Mouse (Mus musculus): ENCODE measurements around the gene Wscd1.
"Not testable (repeated sequence)": the region's sequence is repeated elsewhere in the genome, so short reads cannot be mapped to it uniquely, and the experiment has no call there.

Wscd1 gene

DNA sequence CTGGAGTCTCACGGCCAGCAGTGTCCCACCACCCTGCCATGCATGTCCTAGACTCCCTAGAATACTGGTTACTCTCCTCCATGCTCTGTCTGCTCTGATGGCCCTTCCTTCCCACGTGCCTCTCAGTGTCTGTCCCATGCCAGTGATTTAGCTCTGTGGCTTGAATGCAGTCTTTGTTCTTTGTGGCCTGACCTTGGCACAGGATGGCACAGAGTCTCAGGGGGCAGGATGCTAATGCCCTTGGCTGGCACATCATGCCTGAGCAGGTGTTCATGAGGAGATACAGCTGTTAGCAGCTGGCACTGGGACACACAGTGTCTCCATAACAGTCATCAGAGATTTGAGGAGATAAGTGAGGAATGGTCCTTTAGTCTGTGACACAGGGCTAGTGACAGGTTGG lies 20.8 kb downstream of the Wscd1 start:
- DNase-seq (ENCODE audit: low read depth, low spot score), result no peak

DNA sequence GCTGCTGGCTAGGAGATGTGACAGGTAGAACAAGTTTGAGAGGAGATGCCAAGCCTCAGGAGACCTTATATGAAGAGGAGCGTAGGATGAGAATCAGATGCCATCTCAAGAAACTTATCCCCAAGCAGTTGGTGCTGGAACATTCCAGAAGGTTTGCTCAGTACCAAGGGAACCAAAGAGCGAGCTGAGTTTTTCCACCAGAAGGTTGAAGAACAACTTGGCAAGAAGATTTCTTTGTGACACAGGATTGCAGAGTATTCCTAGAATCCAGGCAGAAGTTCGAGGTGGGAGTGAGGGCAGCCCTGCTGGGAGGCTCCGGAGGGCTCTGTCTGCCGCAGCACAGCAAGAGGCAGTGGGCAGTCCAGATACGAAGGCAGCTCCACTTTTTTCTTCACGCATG lies 21.4 kb downstream of the Wscd1 start:
- DNase-seq (ENCODE audit: low read depth, low spot score), result no peak

DNA sequence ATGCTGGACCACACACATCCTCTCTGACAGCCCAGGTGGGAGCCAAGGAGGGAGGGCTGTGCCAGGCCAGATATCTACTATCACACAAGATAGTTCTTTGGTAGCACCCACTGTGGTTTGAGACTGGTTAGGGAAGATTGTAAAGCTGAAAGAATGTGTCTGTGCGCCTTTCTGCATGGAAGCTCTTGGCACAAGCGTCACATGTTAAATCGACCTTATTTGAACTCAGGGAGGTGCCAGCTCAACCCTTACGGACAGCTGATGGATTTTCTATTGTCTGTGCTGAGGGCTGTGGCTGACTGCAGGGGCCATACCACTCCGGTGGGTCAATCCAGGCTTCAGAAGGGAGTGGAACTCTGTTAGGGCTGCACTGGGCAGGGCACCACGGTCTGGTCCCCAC lies 22.3 kb downstream of the Wscd1 start:
- DNase-seq (ENCODE audit: low read depth, low spot score), result no peak

DNA sequence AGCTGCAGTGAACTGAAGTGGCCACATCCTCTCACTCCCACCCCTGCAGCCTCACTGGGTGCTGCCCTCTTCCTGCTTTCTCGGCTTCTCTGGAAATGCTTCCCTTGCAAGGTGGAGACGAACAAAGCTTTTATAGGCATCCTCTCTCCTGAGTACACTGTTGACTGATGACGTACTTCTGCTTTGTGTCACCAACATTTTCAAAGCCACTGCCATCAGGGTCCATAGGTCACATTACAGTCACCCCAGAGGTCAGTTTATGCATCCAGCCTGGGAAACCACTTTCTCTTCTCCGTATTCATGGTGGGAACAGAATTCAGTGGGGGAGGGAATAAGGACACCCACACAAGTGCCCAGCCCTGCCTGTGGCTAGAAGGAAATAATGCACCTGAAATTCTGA lies 23.1 kb downstream of the Wscd1 start:
- DNase-seq (ENCODE audit: low read depth, low spot score), result no peak

DNA sequence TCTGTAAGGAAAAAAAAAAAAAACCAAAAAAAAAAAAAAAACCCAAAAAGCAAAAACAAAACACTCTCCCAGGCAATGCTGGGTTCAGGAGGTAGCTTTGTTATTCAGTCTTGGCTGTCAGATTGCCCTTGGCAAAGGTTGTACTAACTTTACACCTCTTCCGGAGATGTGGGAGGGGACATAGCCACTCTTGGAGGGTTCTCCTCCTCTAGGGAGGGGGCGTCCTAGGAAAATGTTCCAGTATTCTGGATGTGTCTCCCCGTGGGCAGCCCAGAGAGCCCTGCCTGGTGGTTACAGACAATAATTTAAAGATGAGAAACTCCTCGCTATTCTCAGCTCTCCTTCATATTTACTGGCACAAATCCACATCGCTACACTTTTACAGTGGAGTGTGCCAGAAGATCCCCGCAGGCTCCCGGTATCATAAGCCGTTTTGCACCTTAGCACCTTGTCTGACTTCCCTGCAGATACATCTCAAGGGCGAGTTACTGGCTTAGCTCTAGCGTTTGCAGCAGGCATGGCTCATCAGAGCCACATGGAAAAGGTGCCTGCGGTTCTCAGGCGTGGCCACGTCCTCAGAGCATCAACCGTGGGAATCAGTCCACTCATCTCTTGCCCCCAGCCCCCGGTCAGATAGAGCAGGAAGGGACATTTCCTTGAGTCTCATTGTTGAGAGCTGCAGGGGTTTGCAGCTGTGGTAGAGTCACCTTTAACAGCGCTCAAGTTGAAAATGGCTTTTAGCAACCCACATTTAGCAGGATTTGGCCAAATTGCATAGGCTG lies 24.5 kb downstream of the Wscd1 start:
- DNase-seq (ENCODE audit: low read depth, low spot score), result no peak

DNA sequence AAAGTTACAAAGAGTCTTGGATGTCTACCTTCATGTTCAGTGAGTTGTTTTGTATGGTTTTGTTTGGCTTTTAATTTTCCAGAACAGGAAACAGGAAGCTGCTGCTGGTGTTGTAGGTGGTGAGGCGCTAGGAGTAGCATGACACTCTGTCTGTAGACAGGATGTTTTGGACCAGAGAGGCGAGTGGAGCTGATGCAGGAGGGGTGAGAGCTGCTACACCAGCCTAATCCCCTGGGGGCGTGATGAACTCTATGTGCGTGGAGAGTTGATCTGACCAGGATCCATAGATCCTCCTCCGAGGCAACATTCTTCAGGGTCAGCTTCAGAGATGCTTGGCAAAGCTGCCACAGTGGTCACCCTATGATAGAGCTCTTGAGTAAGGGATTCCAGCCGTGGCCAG lies 25.3 kb downstream of the Wscd1 start:
- DNase-seq (ENCODE audit: low read depth, low spot score), result no peak

DNA sequence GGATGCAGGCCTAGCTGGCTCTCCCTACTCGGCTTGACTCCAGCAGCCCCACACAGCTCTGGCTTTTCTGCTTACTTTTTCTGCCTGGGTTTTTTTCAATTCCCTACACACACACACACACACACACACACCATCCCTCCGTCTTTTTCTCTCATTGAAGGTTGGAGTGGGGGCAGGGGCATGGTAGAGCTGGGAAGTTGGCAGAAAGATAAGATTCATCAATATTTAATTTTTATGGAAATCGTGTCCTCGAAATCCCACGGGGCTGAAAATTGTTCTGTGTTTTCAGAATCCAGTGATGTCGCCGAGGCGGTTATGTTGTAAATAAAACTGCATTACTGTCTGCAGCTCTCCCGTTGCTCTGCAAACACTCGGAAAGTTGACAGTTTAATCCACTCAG lies 29.9 kb downstream of the Wscd1 start:
- no peak for DNase-seq (ENCODE audit: low read depth, low spot score)

DNA sequence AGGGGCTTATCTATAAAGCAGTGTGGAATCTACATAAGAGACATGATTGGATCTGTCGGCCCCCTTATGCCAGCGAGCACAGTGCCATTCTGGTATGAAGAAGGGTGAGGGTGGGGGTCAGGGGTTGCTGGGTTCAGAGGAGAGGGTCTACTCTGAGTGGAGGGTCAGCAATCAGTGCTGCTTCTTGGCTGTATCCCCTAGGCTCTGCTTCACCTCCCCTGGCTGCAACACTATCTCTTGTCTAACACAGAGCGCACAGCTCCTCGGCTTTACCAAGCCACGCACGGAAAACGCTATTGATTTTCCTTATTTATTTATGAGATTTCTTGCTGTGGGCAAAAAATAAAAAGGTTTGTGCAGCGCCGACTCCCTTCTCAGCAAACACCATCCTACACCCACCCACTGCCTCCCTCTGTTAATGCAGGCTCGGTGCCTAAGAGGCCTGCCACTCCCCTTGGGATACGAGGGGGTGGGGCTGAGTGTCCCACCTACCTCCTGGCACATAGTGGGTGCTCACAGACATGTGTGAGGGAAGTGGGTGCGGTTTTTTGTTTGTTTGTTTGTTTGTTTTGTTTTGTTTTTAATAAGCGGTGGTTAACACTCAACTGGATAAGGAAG lies 32.1 kb downstream of the Wscd1 start:
- DNase-seq (ENCODE audit: low read depth, low spot score), result no peak

DNA sequence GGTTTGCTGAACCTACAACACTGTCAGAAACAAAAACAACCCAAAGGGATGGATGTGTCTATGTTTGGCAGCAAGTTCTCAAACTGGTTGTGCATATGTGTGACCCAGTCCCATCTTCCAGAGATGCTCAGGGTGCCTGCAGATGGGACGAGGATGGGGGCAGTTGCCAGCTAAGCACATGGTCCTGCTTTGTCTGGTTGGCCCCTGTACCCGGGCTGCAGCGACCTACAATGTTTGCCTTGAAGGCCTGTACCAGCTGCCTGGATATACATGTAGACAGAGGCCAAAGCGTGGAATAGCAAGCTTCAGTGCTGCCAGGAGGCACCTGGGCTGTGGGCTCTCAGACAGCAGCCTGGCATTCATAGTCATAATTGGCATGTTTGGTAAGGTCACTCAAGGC lies 35.8 kb downstream of the Wscd1 start:
- DNase-seq (ENCODE audit: low read depth, low spot score), result no peak

DNA sequence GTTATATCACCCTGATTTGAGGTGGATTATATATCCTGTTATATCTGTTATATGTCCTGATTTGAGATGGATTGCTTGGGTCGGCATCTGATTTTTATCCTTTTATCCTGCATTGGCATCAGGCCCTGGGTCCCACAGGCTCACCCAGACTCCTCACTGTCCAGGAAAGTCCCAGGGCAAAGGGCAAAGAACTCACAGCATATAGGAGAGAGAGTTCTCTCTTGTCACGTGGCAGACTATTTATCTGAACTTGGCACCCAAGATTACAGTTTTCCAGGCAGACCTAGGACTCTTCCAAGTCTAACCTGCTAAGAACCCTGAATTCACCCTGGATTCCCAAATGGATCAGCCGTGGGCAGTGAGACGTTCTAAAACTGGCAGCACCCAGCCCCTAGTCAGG lies 38.5 kb downstream of the Wscd1 start:
- DNase-seq (ENCODE audit: low read depth, low spot score), result no peak

DNA sequence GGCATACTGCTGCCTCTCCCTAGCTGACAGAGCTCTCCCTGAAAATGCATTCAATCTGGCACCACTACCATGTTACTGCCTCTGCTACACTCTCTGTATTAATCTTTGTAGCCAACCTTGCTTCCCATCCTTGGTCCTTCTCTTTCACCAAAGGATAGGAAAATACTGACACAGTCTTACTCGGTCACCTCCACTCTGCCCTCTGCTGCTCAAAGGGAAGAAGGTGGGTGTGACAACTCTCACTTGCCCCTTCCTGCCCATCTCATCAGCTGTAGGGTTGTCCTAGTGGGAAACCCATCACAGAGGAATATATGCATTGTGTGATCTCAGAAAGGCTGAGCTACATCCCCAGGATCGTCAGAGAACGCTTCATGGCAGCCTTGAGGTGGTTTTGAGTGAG lies 40.5 kb downstream of the Wscd1 start:
- no peak for DNase-seq (ENCODE audit: low read depth, low spot score)

DNA sequence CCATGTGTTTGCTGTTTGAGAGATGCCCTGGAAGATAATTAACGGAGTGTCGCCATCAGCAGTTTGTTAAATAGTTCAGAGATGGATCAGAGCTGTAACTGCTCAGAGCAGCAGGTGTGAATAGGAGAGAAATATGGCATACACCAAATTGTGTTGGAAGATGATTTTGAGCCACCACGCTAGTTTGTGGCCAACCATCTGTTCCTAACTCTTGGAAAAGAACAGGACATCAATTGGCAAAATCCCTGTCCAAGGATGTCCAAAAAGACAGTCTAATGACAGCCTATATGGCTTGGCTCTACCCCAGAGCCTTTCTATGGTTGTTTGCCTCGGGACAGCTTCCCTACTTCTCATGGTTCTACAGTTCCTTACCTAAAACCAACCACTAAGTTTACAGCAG lies 49.5 kb downstream of the Wscd1 start:
- DNase-seq (ENCODE audit: low read depth, low spot score), result no peak

DNA sequence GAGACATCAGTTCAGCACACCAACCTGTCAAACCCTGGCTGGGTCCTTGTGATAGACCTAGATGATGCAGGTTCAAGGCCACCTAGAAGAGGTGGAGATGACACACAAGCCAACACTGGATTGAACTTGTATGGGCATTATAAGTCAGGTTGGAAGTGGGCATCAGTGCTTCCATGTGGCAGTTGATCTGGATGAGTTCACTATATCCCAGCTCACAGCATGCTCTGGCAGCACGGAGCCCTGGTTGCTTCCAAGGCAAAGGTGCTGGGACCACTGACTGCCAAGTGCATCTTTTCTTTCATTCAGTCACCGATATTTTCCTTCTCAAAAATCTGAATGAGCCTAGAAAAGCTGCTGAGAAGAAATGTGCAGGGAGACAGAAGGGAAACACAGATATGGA lies 58.8 kb downstream of the Wscd1 start:
- no peak for DNase-seq (ENCODE audit: low read depth, low spot score)

DNA sequence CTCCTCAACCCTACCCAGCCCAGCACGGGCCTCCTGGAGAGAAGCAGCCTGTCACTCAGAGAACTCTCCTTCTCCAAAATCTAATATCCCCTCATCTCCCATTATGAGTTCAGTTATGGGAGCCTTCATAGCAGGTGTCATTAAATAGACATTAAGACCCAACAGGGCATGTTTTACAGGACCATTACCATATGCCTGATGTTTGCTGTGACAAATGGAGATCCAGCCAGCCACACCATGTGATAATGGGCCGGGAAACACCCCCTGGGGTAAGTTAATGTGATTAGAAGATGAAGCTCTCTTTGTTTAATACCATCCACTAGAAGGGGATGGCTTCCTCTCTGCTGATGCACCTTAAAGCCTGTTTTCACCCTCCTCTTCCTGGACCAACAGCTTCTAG lies 62.1 kb downstream of the Wscd1 start:
- no peak for DNase-seq (ENCODE audit: low read depth, low spot score)

DNA sequence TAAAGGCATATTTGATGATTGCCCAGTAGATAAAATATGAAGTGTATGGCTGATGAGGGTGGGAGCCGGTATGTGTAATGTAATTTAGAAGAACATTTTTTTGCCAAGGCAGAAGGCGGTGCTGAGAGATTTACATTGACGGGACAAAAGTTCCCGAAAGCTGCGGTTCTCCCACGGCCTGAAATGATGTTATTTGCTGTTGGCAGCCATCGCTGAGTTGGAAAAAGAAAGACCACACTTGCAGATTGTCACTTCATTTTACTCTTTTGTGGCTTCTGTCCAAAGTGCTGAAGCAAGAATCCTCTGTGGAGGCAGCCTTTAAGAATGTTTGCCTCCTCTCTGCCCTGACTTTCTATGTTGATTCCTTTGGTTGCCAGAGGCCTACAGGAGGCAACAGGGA lies 63.2 kb downstream of the Wscd1 start:
- DNase-seq (ENCODE audit: low read depth, low spot score), result no peak

DNA sequence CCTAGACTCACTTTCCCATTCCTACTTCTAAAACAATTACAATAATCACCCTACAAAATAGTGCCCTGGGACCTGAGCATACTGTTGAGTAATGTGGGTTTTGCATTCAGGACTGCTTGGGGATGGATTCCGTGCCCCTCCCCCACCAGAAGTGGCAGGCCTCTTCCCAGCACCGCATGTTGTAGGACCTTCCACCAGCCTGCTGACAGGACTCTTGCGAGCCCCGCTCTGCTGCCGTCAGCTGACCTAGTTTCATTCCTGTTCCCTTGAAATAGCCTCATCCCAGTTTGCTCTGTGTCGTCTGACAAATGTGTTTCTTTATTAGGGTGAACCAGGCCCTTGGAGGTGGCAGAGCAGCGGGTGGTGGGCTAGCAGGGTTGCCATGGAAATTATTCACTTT lies 64.8 kb downstream of the Wscd1 start:
- no peak for DNase-seq (ENCODE audit: low read depth, low spot score)

DNA sequence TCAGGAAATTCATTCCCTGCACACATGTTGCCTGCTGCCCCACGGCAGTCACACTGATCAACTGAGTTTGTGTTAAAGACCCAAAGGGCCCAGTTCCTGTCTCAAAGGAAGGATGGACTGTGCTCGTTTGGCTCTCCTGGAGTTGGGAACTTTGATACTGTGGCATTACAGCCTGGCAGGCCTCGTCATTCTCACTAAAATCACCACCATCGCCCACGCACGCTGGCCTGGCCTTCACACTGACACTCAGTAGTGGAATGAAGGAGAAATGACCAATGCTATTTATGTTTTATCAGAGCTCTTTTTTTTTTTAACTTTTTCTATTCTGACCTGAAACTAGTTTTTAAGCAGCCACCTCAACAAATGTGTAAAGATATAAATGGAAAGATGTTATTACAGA lies 65.6 kb downstream of the Wscd1 start:
- DNase-seq (ENCODE audit: low read depth, low spot score), result no peak

DNA sequence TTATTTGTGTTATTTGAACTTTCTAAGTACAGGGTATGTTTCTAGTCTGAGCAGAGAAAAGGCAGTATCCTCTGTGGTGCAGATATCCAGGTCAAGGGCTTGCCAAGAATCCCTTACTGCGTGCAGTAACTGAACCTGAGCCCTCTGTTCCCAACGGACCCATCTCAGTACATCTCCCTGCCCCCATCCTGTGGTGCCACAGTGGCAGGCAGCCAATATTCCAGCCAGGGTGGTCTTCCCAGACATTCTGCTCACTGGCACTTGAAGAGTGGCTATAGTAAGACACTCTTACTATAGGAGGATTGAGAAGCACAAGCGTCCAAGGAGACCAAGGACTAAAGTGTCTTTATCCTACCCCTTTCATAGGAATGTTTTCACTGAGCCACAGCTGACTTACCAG lies 67.2 kb downstream of the Wscd1 start:
- no peak for DNase-seq (ENCODE audit: low read depth, low spot score)

DNA sequence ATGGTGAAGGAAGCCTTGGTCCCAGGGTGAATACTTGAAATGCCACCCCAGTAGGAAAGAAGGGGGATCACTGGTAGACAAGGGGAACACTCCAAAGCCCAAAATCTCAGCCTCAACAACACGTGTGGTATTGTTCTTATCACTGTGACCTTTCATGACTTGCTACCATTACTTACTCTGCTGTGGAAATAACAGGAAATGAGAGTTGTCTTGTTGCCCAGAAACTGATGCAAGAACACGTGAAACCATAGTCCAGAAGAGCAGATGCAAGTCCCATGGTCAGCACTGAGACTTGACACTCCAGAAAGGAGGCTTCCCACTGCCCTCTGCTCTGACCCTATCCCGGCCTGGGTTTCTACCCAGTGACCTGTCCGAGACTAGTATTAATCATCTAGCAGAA lies 67.6 kb downstream of the Wscd1 start:
- DNase-seq (ENCODE audit: low read depth, low spot score), result no peak

DNA sequence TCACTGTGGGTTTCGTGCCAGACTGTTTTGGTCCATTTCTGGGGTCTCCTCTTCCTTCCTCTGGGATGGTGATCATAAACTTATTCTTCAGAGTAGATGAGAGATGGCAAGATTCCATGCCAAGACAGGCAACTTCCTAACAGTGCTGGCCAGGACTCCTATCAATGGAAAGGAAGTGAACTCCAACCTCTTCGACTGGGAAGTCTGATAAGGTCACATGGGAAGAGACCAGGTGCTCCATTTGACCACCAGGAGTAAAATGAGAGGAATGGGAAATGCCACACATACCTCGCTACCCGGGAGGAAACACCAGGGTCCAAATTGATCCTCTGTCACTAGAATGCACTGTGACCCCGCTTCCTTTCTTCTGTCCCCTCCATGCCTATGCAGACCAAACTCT lies 68.4 kb downstream of the Wscd1 start:
- DNase-seq (ENCODE audit: low read depth, low spot score), result no peak

DNA sequence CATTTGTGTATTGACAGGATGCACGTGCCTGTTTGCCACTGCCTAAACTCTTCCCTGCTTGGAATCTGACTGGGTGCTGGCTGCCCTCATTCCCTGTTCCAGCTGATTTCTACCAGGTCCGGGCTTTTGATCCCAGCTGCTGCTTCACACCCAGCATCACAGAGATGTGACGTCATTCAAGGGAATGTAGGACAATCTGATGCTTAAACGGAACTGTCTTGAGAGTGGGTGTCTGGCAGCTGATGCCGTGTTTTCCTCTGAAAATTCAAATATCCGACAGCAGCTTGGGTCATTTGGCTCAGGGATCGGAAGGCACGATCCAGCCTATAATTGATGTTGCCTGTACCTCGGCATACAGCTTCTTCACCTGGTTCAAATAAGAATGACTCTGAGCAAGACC lies 70.2 kb downstream of the Wscd1 start:
- no peak for DNase-seq (ENCODE audit: low read depth, low spot score)

DNA sequence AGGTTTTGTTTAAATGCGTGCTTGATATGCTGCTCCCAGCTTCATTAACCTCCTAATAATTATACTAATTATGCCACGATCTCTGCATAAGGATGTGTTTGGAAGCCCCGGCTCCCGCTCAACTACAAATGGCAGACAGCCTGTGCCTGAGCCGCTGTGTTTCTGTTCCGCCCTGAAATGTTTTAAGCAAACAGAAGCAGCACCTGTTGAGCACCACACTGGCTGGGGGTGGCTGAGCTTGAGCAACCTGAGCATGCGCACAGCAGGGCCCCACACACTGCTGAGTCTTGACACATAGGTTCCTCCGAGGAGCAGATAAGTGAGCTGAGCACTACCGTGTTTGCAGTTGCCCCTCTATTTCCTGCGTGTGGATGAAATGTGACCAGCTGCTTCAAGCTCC lies 71.1 kb downstream of the Wscd1 start:
- DNase-seq (ENCODE audit: low read depth, low spot score), result no peak

DNA sequence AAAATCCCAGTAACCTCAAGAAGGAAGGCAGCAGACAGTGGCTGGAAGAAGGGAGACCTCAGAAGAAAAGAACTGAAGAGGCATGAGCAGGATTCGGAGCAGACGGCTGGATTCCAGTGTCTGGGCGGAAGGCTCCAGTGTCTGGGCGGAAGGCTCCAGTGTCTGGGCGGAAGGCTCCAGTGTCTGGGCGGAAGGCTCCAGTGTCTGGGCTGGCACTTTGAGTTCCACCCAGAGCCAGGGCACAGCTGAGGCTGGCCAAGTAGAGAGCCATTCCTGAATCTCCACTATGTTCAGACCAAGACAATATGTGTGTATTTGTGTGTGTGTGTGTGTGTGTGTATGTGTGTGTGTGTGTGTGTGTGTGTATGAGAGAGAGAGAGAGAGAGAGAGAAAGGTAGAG lies 71.8 kb downstream of the Wscd1 start:
- not testable (repeated sequence) for DNase-seq (ENCODE audit: low read depth, low spot score)

DNA sequence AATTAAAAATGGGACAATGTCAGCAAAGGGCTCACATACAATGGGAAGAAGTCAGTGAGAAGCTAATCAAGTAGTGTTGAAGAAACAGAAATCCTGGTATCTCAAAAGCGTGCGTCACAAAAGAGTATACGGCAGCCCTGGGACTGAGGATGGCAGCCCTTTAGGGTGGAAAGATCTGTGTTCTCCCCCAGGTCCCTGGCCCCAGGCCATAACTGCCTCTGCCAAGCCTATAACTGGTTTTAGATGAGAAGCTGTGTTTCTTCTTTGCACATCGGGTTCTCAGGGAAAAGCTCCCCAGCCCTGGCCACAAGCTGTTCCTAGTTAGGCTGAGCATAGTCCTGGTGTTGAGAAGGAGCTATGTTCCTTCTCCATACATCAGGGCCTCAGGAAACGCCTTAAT lies 72.3 kb downstream of the Wscd1 start:
- no peak for DNase-seq (ENCODE audit: low read depth, low spot score)

All from A20 (cell line).